Mouse (Mus musculus) CH12.LX (cell line): ENCODE data around the gene Tfap4. TPM values are rescaled to one million over a fixed set of nuclear protein-coding genes. Genes with fewer than 3 reads are reported as not detected.

ENCODE experiments used
- DNase-seq: peaks from one replicate; pipeline ENCODE4 v3.0.0-alpha.2; 2013; ENCODE audit errors: extremely low read depth
- H3K27ac ChIP-seq: 2 replicates; pipeline ENCODE4 v1.5.1; 2012; ENCODE audit warnings: low read depth, mild to moderate bottlenecking, control low read depth, moderate library complexity; ENCODE audit not compliant: insufficient read depth
- H3K27me3 ChIP-seq: replicated peaks from 2 replicates; pipeline ENCODE3; 2012; ENCODE audit warnings: inconsistent platforms
- H3K36me3 ChIP-seq, 2 experiments: replicated peaks in 1 of 2; 2 replicates each; pipeline versions ENCODE3 to v1.6.1; 2012; ENCODE audit warnings: inconsistent platforms in 1 of 2, low read length in 1 of 2, mild to moderate bottlenecking in 1 of 2, mixed read lengths in 1 of 2, moderate library complexity in 1 of 2; ENCODE audit not compliant: control insufficient read depth in 1 of 2, insufficient read depth in 1 of 2
- H3K4me1 ChIP-seq, 2 experiments: 2 replicates each; pipeline ENCODE4 v1.6.1; 2012; ENCODE audit warnings: inconsistent platforms in 1 of 2, moderate library complexity in 1 of 2; ENCODE audit not compliant: insufficient read depth in 2 of 2, control insufficient read depth in 1 of 2
- H3K4me2 ChIP-seq: 2 replicates; pipeline ENCODE4 v1.6.1; 2012; ENCODE audit warnings: low read depth, mild to moderate bottlenecking, control low read depth; ENCODE audit not compliant: poor library complexity, insufficient read depth, severe bottlenecking
- H3K4me3 ChIP-seq, 3 experiments: fragments of 150-350 bp in 1 of 3; sonication (generic) in 1 of 3; replicated peaks in 1 of 3; 2 replicates each; pipeline versions ENCODE3 to v1.5.1; 2011 to 2012; ENCODE audit warnings: low read depth in 2 of 3, low read length in 2 of 3, mild to moderate bottlenecking in 2 of 3, moderate library complexity in 2 of 3, control low read depth in 1 of 3, improper control_type of control experiment in 1 of 3, inconsistent platforms in 1 of 3, mixed read lengths in 1 of 3; ENCODE audit not compliant: poor library complexity in 1 of 3
- H3K79me2 ChIP-seq: replicated peaks from 2 replicates; pipeline ENCODE4 v1.6.1; 2012; ENCODE audit warnings: mild to moderate bottlenecking, moderate library complexity; ENCODE audit not compliant: control insufficient read depth, poor library complexity, insufficient read depth, severe bottlenecking; ENCODE audit errors: extremely low read depth
- H3K9ac ChIP-seq: 2 replicates; pipeline ENCODE4 v1.6.1; 2012; ENCODE audit warnings: low read depth, mild to moderate bottlenecking, control low read depth, moderate library complexity; ENCODE audit not compliant: insufficient read depth
- H3K9me3 ChIP-seq: replicated peaks from 2 replicates; pipeline ENCODE3; 2012; ENCODE audit warnings: low read length, inconsistent platforms, mixed read lengths
- BHLHE40 ChIP-seq: IDR thresholded peaks from 2 replicates; pipeline ENCODE4 v1.6.1; 2011; ENCODE audit warnings: mild to moderate bottlenecking, low read depth, low read length, improper control_type of control experiment
- CHD1 ChIP-seq: IDR thresholded peaks from 2 replicates; pipeline ENCODE4 v1.6.1; 2012; ENCODE audit warnings: low read depth, low read length, improper control_type of control experiment, inconsistent platforms
- CHD2 ChIP-seq: IDR thresholded peaks from 2 replicates; pipeline ENCODE4 v1.6.1; 2011; ENCODE audit warnings: low read length, improper control_type of control experiment
- CTCF ChIP-seq, 2 experiments: IDR thresholded peaks in 1 of 2; conservative IDR thresholded peaks in 1 of 2; 2 replicates each; pipeline ENCODE4 v1.5.1; 2011 to 2012; ENCODE audit warnings: low read depth in 2 of 2, low read length in 2 of 2, improper control_type of control experiment in 1 of 2, inconsistent platforms in 1 of 2, mild to moderate bottlenecking in 1 of 2, moderate library complexity in 1 of 2
- EP300 ChIP-seq: IDR thresholded peaks from 2 replicates; pipeline ENCODE4 v1.6.1; 2011; ENCODE audit warnings: low read length, improper control_type of control experiment
- ETS1 ChIP-seq: conservative IDR thresholded peaks from 2 replicates; pipeline ENCODE4 v1.6.1; 2012; ENCODE audit warnings: low read depth, mild to moderate bottlenecking, inconsistent platforms, low read length, improper control_type of control experiment, moderate library complexity
- GABPA ChIP-seq: IDR thresholded peaks from 2 replicates; pipeline ENCODE4 v1.6.1; 2012; ENCODE audit warnings: low read depth, low read length, improper control_type of control experiment, inconsistent platforms; ENCODE audit not compliant: insufficient replicate concordance
- HCFC1 ChIP-seq: IDR thresholded peaks from 2 replicates; pipeline ENCODE4 v1.6.1; 2012; ENCODE audit warnings: low read depth, mild to moderate bottlenecking, inconsistent platforms, low read length, improper control_type of control experiment
- JUND ChIP-seq: conservative IDR thresholded peaks from 2 replicates; pipeline ENCODE4 v1.6.1; 2011; ENCODE audit warnings: low read depth, low read length, improper control_type of control experiment
- KAT2A ChIP-seq: IDR thresholded peaks from 2 replicates; pipeline ENCODE4 v1.6.1; 2012; ENCODE audit warnings: low read length, improper control_type of control experiment, inconsistent platforms; ENCODE audit not compliant: insufficient replicate concordance
- MAFK ChIP-seq: IDR thresholded peaks from 2 replicates; pipeline ENCODE4 v1.6.1; 2011; ENCODE audit warnings: low read length, improper control_type of control experiment; ENCODE audit not compliant: insufficient replicate concordance
- MAX ChIP-seq: IDR thresholded peaks from 2 replicates; pipeline ENCODE4 v1.6.1; 2011; ENCODE audit warnings: low read length, improper control_type of control experiment
- MAZ ChIP-seq: IDR thresholded peaks from 2 replicates; pipeline ENCODE4 v1.6.1; 2012; ENCODE audit warnings: low read depth, mild to moderate bottlenecking, inconsistent platforms, low read length, improper control_type of control experiment, moderate library complexity
- MEF2A ChIP-seq: IDR thresholded peaks from 2 replicates; pipeline ENCODE4 v1.6.1; 2014; ENCODE audit warnings: low read depth, mild to moderate bottlenecking, inconsistent platforms, low read length, improper control_type of control experiment, borderline replicate concordance
- MXI1 ChIP-seq: IDR thresholded peaks from 2 replicates; pipeline ENCODE4 v1.6.1; 2011; ENCODE audit warnings: mild to moderate bottlenecking, low read depth, low read length, improper control_type of control experiment
- MYC ChIP-seq: IDR thresholded peaks from 2 replicates; pipeline ENCODE4 v1.6.1; 2011; ENCODE audit warnings: low read depth, mild to moderate bottlenecking, improper control_type of control experiment, low read length
- POLR2A ChIP-seq: IDR thresholded peaks from 2 replicates; pipeline ENCODE4 v1.6.1; 2011; ENCODE audit warnings: low read depth, mild to moderate bottlenecking, improper control_type of control experiment, low read length
- POLR2AphosphoS2 ChIP-seq: IDR thresholded peaks from 2 replicates; pipeline ENCODE4 v1.6.1; 2011; ENCODE audit warnings: low read depth, low read length, improper control_type of control experiment
- RAD21 ChIP-seq: IDR thresholded peaks from 2 replicates; pipeline ENCODE4 v1.6.1; 2011; ENCODE audit warnings: low read depth, mild to moderate bottlenecking, low read length, improper control_type of control experiment, moderate library complexity
- RCOR1 ChIP-seq: conservative IDR thresholded peaks from 2 replicates; pipeline ENCODE4 v1.6.1; 2012; ENCODE audit warnings: low read depth, mild to moderate bottlenecking, inconsistent platforms, low read length, improper control_type of control experiment
- SMC3 ChIP-seq: IDR thresholded peaks from 2 replicates; pipeline ENCODE4 v1.6.1; 2011; ENCODE audit warnings: low read depth, low read length, improper control_type of control experiment
- TBP ChIP-seq: conservative IDR thresholded peaks from 2 replicates; pipeline ENCODE4 v1.6.1; 2011; ENCODE audit warnings: low read depth, low read length, improper control_type of control experiment
- TCF12 ChIP-seq: IDR thresholded peaks from 2 replicates; pipeline ENCODE4 v1.6.1; 2014; ENCODE audit warnings: low read depth, mild to moderate bottlenecking, inconsistent platforms, low read length, improper control_type of control experiment
- UBTF ChIP-seq: IDR thresholded peaks from 2 replicates; pipeline ENCODE4 v1.6.1; 2012; ENCODE audit warnings: low read depth, mild to moderate bottlenecking, inconsistent platforms, low read length, improper control_type of control experiment, moderate library complexity
- USF2 ChIP-seq: conservative IDR thresholded peaks from 2 replicates; pipeline ENCODE4 v1.6.1; 2011; ENCODE audit warnings: low read depth, low read length, improper control_type of control experiment
- ZC3H11A ChIP-seq: IDR thresholded peaks from 2 replicates; pipeline ENCODE4 v1.6.1; 2012; ENCODE audit warnings: low read depth, mild to moderate bottlenecking, inconsistent platforms, low read length, improper control_type of control experiment
- ZKSCAN1 ChIP-seq: IDR thresholded peaks from 2 replicates; pipeline ENCODE4 v1.6.1; 2012; ENCODE audit warnings: low read depth, inconsistent platforms, low read length, improper control_type of control experiment, borderline replicate concordance
- ZMIZ1 ChIP-seq: IDR thresholded peaks from 2 replicates; pipeline ENCODE4 v1.6.1; 2012; ENCODE audit warnings: low read depth, mild to moderate bottlenecking, inconsistent platforms, low read length, improper control_type of control experiment
- ZNF384 ChIP-seq: IDR thresholded peaks from 2 replicates; pipeline ENCODE4 v1.6.1; 2012; ENCODE audit warnings: low read depth, low read length, improper control_type of control experiment, inconsistent platforms
- dilution Hi-C: fragments of 300-500 bp; cut with MboI; formaldehyde crosslinking; loops from 2 replicates; pipeline ENCODE4 v1.14.3; 2020; ENCODE audit warnings: low sequenced_read_pairs; ENCODE audit not compliant: extremely low pct_unique_long_range_greater_than_20kb, extremely low pct_ligation_motif_present
- in situ Hi-C: fragments of 300-500 bp; cut with MboI; formaldehyde crosslinking; loops from 3 replicates; pipeline ENCODE4 v1.14.3; 2019; ENCODE audit warnings: low sequenced_read_pairs, low pct_ligation_motif_present, low pct_unique_long_range_greater_than_20kb, mixed read lengths
- polyA plus RNA-seq: library from polyadenylated mRNA; unstranded; fragments of >175 nt; gene quantifications from 2 replicates; pipeline ENCODE4 v1.2.1, GENCODE M21; 2012; ENCODE audit warnings: low read depth; ENCODE audit not compliant: insufficient read length
- total RNA-seq, 2 experiments: library from RNA; depleted of rRNA; stranded (reverse); fragments of 300-350 nt in 1 of 2; fragments of >200 nt in 1 of 2; gene quantifications; 2 replicates each; pipeline ENCODE4 v1.2.3; 2012 to 2014

The Tfap4 gene
- total and polyA plus RNA-seq, 3 experiments = 23.5 to 43.3 (median 24.0) TPM

DNA sequence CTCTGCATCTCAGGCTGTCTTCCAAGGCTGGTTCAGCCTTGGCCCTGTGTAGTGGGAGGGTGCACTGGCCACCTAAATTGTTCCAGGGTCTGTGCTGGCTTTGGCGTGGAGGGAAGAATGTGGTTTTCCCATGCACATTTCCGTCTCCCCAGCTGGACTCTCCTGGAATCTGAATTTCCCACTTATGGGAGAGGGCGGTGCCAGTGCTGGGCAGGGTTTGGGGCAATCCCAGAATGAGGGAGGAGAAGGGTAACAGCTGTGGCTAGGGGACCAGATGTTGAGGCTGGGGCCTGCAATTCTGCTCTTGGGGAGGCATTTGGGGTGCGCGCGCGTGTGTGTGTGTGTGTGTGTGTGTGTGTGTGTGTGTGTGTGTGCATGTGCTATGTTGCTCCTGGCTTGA lies 37.6 kb upstream of the Tfap4 start:
- TF ChIP-seq MAX = no peak
- no peak for TF ChIP-seq RAD21
- no peak for TF ChIP-seq BHLHE40
- TF ChIP-seq CHD2 = no peak
- TF ChIP-seq MAZ = no peak
- TF ChIP-seq POLR2AphosphoS2 = no peak
- TF ChIP-seq ZKSCAN1 = no peak
- TF ChIP-seq ZMIZ1 = no peak
- no peak for TF ChIP-seq SMC3
- no peak for TF ChIP-seq CHD1
- TF ChIP-seq KAT2A = no peak
- no peak for TF ChIP-seq MYC
- no peak for TF ChIP-seq CTCF (conservative IDR thresholded peaks at IDR 0.05 in 1 of 2, IDR thresholded peaks at IDR 0.05 in 1 of 2; ENCODE audit: low read depth in 2 of 2, low read length in 2 of 2)
- no peak for TF ChIP-seq POLR2A
- TF ChIP-seq EP300 = no peak
- no peak for TF ChIP-seq USF2
- no peak for TF ChIP-seq JUND
- no peak for TF ChIP-seq TCF12
- no peak for TF ChIP-seq ETS1
- TF ChIP-seq UBTF = no peak
- no peak for DNase-seq
- Histone ChIP-seq H3K79me2 (no peaks in the 10 kb centered on the region), H3K27me3 (peaks cover 30% of the 10 kb centered on the region), H3K9ac (no peak overlapping the region), H3K4me1 (peaks cover 17 to 35% of the 10 kb centered on the region in 2 experiments), H3K4me3 (no peak overlapping the region), H3K36me3 (no peaks in the 10 kb centered on the region), H3K4me2 (no peak overlapping the region), H3K27ac (no peak overlapping the region), H3K9me3 (no peaks in the 10 kb centered on the region)
- dilution Hi-C loops = no loop called here
- in situ Hi-C loops = no loop called here

DNA sequence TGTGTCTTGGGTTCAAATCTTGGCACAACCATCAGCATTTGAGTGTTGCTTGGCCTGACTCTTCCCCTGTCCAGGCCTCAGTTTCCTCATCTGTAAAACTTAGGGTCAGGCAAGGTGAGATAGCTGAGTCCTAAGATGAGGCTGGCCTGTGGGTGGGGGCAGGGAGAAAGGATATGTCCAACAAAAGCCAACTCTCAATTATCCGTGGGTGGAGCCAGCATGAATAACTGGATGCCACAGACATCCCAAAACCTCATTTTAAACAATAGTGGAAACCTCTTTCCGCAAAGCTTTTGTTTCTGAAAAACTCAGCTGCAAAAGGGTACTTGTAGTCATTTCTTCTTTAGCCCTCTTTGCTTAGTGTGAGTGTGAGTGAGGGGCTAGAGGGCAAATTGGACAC lies 37.2 kb upstream of the Tfap4 start:
- Histone ChIP-seq H3K27me3 (peaks cover 30% of the 10 kb centered on the region), H3K36me3 (no peaks in the 10 kb centered on the region), H3K27ac (no peak overlapping the region), H3K4me2 (no peak overlapping the region)
- no peak for DNase-seq
- TF ChIP-seq MAFK = no peak
- TF ChIP-seq TBP = no peak
- TF ChIP-seq RCOR1 = no peak
- no peak for TF ChIP-seq CHD1
- TF ChIP-seq ZC3H11A = no peak
- no peak for TF ChIP-seq HCFC1
- TF ChIP-seq GABPA = no peak
- no peak for TF ChIP-seq JUND
- no peak for TF ChIP-seq POLR2AphosphoS2
- TF ChIP-seq MEF2A = no peak
- no peak for TF ChIP-seq POLR2A
- no peak for TF ChIP-seq MXI1
- no peak for TF ChIP-seq ZNF384
- TF ChIP-seq KAT2A = no peak
- TF ChIP-seq, all 38 proteins: peak for 0
- no peaks in the 10 kb centered on the region for H3K9me3 ChIP-seq
- H3K4me3 ChIP-seq = no peak overlapping the region
- H3K9ac ChIP-seq = no peak overlapping the region
- in situ Hi-C loops = no loop called here
- peaks cover 17 to 35% of the 10 kb centered on the region in 2 experiments for H3K4me1 ChIP-seq
- no peaks in the 10 kb centered on the region for H3K79me2 ChIP-seq
- dilution Hi-C loops = no loop called here
